ENCODE assay signal across 16 mouse cellular contexts in the genomic region with DNA sequence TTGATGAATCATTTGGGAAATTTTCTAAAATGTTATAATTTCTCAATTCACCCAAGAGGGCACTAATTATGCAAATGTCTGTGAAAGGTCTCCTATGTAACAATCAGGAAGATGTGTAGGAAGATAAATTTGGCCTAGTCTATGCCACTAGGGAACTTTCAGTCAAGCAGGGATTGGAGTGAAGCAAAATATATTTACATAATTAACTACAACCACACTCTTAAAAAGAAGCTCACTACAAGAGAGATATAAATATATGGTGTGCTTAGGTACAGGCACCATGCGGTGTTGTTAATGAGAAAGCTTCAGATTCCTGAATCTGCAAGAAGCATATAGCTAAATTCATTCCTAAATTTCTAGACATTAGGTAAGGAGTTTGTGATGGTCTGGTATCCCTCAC.
"Had no signal": no experiment of that assay in that cellular context is flagged by ENCODE, and none has a peak within 500 bp of the region (broad histone marks: within the 10 kb centered on the region; RNA-seq: fewer than 3 reads in every experiment).

No protein-coding gene starts in this region.

- H3K4me3 ChIP-seq: liver, embryonic 12.5 days; midbrain, embryonic 10.5 days; midbrain, embryonic 13.5 days; myocyte; stomach, embryonic 15.5 days had no signal

- H3K4me1 ChIP-seq: liver, embryonic 12.5 days; midbrain, embryonic 10.5 days; midbrain, embryonic 13.5 days; stomach, embryonic 15.5 days had no signal

- H3K9ac ChIP-seq: liver, embryonic 12.5 days; liver, embryonic 14.5 days; lung, embryonic 14.5 days; midbrain, embryonic 13.5 days; stomach, embryonic 15.5 days had no signal

- H3K27me3 ChIP-seq: liver, embryonic 12.5 days; midbrain, embryonic 13.5 days; stomach, embryonic 15.5 days had no signal

- DNase-seq: lung, adult 18-20 months; lung, embryonic 14.5 days; lung, postnatal 10 days; lung, postnatal 4 days; right cerebral cortex, postnatal 14 days; thymus, adult 2 months; thymus, postnatal 25 days; thymus, postnatal 4 days had no signal

- H3K27ac ChIP-seq: liver, embryonic 12.5 days; liver, embryonic 14.5 days; midbrain, embryonic 10.5 days; midbrain, embryonic 13.5 days; stomach, embryonic 15.5 days; stomach, postnatal 0 days had no signal

- ATAC-seq: liver, embryonic 12.5 days; midbrain, embryonic 13.5 days; midbrain, embryonic 16.5 days had no signal

- H3K9me3 ChIP-seq: liver, embryonic 12.5 days; midbrain, embryonic 10.5 days; midbrain, embryonic 13.5 days; stomach, embryonic 15.5 days had no signal

- H3K4me2 ChIP-seq: liver, embryonic 12.5 days; lung, embryonic 14.5 days; midbrain, embryonic 13.5 days; stomach, embryonic 15.5 days had no signal

- H3K36me3 ChIP-seq: liver, embryonic 12.5 days; midbrain, embryonic 10.5 days; midbrain, embryonic 13.5 days; stomach, embryonic 15.5 days had no signal
